Mouse (Mus musculus): ENCODE results near the gene Timm10b.

DNA sequence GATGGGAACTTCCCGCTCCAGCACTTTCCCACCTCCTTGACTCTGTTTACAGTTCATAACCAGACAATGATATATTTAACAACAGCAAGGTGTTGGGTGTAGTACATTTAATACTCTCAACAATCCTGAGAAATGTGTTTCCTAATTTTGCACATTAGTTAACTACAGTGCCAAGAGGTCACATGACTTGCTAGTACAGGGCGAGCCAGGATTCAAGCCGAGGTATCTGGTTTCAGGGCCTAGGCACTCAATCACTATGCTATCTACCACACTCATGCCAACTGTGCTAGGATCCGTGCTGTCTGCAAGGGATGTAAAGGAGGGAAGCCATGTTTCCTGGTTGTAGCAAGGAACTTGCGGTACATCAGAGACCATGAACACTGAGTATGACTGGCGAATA lies 23.3 kb upstream of the Timm10b start:
- no peak for TF ChIP-seq CTCF (IDR thresholded peaks at IDR 0.05; ENCODE audit: control insufficient read depth, insufficient read depth, insufficient read length)
- TF ChIP-seq MYOG (IDR thresholded peaks at IDR 0.05; ENCODE audit: control insufficient read depth, extremely low read depth, insufficient read length): no peak
